Mouse (Mus musculus) forebrain, embryonic 10.5 days (tissue): ENCODE measurements around the gene Gcnt7. TPM values are rescaled to one million over a fixed set of nuclear protein-coding genes. Genes with fewer than 3 reads are reported as not detected.
A peak's percentile ranks its signal among the peaks of the same experiment; 100 is the strongest.

Source experiments
- DNase-seq: peaks from one replicate; pipeline ENCODE4 v3.0.0-alpha.2; 2017; ENCODE audit warnings: low spot score; ENCODE audit errors: extremely low spot score
- H3K27ac ChIP-seq: fragments of 300-500 bp; sonication (generic); 2 replicates; pipeline ENCODE4 v1.5.1; 2016; ENCODE audit warnings: mild to moderate bottlenecking
- H3K27me3 ChIP-seq: fragments of 300-500 bp; sonication (generic); 2 replicates; pipeline ENCODE4 v1.6.1; 2016; ENCODE audit warnings: mild to moderate bottlenecking; ENCODE audit not compliant: poor library complexity, severe bottlenecking
- H3K36me3 ChIP-seq: fragments of 300-500 bp; sonication (generic); replicated peaks from 2 replicates; pipeline ENCODE4 v1.6.1; 2016; ENCODE audit warnings: mild to moderate bottlenecking, moderate library complexity
- H3K4me1 ChIP-seq: fragments of 300-500 bp; sonication (generic); 2 replicates; pipeline ENCODE4 v1.6.1; 2016
- H3K4me3 ChIP-seq: fragments of 300-500 bp; sonication (generic); 2 replicates; pipeline ENCODE4 v1.5.1; 2016; ENCODE audit warnings: mild to moderate bottlenecking, moderate library complexity
- H3K9me3 ChIP-seq: fragments of 300-500 bp; sonication (generic); 2 replicates; pipeline ENCODE4 v1.6.1; 2016; ENCODE audit warnings: mild to moderate bottlenecking, moderate library complexity
- WGBS: fragments of 180-500 bp; shearing (Covaris S2); methylation state at CpG from one replicate; pipeline ENCODE4 v1.1.7; 2016; 5-methylcytosine and 5-hydroxymethylcytosine counted together
- polyA plus RNA-seq: library from polyadenylated mRNA; unstranded; fragments of >200 nt; fragmentation: Nextera tagmentation; extraction: Ambion mirVana; gene quantifications from 2 replicates; pipeline ENCODE4 v1.2.1, GENCODE M21; 2016

Gene Gcnt7
- 1.6 and 2.6 TPM in 2 replicates for polyA plus RNA-seq

DNA sequence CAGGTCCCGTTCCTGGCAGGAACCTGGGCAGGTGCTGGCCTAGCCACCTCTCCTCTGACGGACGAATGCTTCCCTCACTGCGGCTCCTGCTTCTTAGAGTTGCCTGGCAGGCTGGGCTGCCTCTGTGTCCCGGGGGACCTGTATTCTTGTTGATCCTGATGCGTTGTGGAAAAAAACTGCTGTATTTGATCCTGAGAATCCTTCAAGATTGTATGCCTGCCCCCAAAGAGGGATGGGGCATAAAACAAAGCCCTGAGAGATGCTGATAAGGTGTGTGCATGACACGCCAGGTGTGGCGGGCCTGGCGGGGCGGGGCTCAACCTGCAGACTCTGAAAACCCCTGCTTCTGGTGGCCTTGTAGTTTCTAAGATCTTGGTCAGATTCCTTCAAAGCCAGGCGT lies at the start of gene Gcnt7:
Gcnt7 (minus strand) TSS at position 101 of the 400 bp plus-strand sequence.
- WGBS, result 90% methylated on average over 11 of the region's 11 CpGs
- H3K36me3 ChIP-seq, result peaks cover 57% of the 10 kb centered on the region
- H3K4me3 ChIP-seq, result no peak within 1 kb of the TSS
- no peak for DNase-seq
- no peaks in the 10 kb centered on the region for H3K27me3 ChIP-seq
- 0 out of 2 replicates have a peak, but pooled peaks cover 2% of the 10 kb centered on the region for H3K4me1 ChIP-seq
- no peaks in the 10 kb centered on the region for H3K9me3 ChIP-seq
- no peak within 1 kb of the TSS for H3K27ac ChIP-seq

DNA sequence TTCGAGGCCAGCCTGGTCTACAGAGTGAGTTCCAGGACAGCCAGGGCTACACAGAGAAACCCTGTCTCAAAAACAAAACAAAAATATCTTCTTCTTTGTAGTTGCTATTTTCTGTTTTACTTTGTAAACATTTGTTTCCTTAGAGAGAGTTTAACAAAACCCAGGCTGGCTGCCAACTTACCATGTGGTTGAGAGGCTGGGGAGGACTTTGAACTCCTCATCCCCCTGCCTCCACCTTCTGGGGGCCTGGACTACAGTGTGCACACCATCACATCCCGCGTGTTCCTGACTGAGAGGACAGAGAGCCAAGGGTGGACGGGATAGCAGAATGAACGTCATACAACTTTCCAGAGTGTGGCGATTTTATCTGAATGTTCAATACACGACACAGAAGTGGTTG lies 47.7 kb upstream of the Gcnt7 start:
- H3K36me3 ChIP-seq, result no peaks in the 10 kb centered on the region
- H3K9me3 ChIP-seq, result no peaks in the 10 kb centered on the region
- H3K4me3 ChIP-seq, result no peak overlapping the region
- WGBS, result 91% methylated on average over 7 of the region's 7 CpGs
- H3K27ac ChIP-seq, result no peak overlapping the region
- H3K4me1 ChIP-seq, result peaks cover 6% of the 10 kb centered on the region; the same call in 1 of the 2 replicates
- H3K27me3 ChIP-seq, result no peaks in the 10 kb centered on the region
- DNase-seq, result no peak

DNA sequence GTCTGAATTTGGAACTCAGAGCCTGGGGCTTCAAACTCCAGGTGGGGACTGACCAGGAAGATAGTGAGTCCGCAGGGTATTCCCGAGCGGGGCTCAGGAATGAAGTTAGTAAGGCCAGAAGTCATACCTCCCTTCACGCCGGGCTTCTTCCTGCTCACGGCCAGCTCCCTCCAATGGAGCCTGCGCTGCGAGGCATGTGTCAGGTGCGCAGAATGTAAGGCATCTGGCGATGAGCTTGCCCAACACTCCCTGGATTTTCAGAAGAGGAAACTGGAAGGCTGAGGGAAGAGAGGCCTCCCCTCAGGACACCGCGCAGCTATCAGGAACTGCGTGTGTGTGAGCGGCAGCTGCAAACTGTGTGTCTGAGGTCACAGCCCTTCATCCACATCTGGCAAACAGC lies 43.8 kb upstream of the Gcnt7 start:
- Histone ChIP-seq H3K4me1 (peaks cover 11% of the 10 kb centered on the region; the same call in 1 of the 2 replicates), H3K27me3 (no peaks in the 10 kb centered on the region), H3K36me3 (no peaks in the 10 kb centered on the region), H3K27ac (no peak overlapping the region), H3K9me3 (no peaks in the 10 kb centered on the region), H3K4me3 (no peak overlapping the region)
- WGBS, result 72% methylated on average over 14 of the region's 14 CpGs
- DNase-seq, result no peak

DNA sequence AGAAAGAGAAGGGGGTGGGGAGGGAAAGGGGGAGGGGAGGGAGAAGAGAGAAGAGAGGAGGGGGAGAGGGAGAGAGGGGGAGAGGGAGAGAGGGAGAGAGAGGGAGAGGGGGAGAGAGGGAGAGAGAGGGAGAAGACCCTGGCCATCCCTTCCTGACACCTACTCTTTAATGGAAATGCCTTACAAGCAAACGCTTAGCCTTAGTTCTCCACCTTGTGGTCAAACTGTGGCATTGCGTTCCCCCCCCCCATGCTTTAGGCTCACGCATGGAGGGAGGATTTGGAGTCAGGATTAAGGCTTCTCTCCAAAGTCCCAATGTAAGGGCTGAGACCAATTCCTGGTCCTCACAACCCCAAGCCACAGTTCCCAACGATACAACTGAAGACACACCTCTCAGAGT lies 42.9 kb upstream of the Gcnt7 start:
- H3K4me1 ChIP-seq, result peaks cover 11% of the 10 kb centered on the region; the same call in 1 of the 2 replicates
- H3K4me3 ChIP-seq, result no peak overlapping the region
- WGBS, result 4% methylated on average over 4 of the region's 4 CpGs
- H3K36me3 ChIP-seq, result no peaks in the 10 kb centered on the region
- H3K27me3 ChIP-seq, result no peaks in the 10 kb centered on the region
- no peak overlapping the region for H3K27ac ChIP-seq
- DNase-seq, result peak; percentile 70
- no peaks in the 10 kb centered on the region for H3K9me3 ChIP-seq

DNA sequence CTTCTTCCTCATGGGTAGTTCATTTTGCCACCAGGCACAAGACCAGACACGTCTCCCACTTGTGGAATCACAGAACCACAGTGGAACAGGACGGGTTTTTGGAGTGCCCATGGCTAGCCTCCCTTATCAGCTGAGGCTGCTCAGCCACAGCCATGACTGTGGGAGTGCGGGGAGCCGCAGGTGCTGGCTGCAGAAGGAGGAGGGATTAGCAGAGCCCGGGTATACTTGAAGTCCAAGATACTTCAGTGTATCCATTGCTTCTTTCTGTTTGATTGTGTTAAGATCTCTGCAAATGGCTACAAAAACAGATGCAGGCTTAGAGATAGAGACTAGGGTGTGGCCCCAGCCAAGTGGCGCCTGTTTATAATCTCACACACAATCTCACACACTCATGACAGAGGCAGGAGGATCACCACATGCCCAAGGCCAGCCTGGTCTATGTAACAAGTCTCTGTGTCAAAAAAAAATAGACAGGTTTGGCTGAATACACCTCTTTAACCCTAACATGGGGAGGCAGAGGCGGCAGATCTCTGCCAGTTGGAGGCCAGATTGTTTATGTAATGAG lies 42.4 kb upstream of the Gcnt7 start:
- H3K27ac ChIP-seq, result no peak overlapping the region
- WGBS, result 52% methylated on average over 7 of the region's 7 CpGs
- no peaks in the 10 kb centered on the region for H3K9me3 ChIP-seq
- H3K36me3 ChIP-seq, result no peaks in the 10 kb centered on the region
- H3K27me3 ChIP-seq, result no peaks in the 10 kb centered on the region
- no peak overlapping the region for H3K4me3 ChIP-seq
- no peak for DNase-seq
- peaks cover 11% of the 10 kb centered on the region; the same call in 1 of the 2 replicates for H3K4me1 ChIP-seq

DNA sequence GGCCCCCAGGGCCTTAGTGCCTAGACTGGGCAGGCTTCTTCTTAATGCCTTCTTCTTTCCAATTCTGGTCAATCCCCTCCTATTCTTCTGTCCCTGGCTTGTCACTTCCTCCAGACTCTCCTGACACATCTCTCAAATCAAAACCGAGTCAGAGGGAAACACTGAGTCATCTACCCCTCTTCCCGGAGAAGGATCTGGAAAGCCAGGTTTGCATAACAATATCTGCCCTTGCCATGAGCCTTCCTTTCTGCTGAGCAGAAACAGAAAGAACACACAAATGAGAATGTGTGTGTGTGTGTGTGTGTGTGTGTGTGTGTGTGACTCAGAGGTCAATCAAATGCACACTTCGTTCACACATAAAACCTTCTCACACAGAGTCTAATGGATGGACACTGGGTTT lies 40.4 kb upstream of the Gcnt7 start:
- H3K4me1 ChIP-seq, result peaks cover 11% of the 10 kb centered on the region; the same call in 1 of the 2 replicates
- no peak for DNase-seq
- H3K27me3 ChIP-seq, result no peaks in the 10 kb centered on the region
- no peak overlapping the region for H3K4me3 ChIP-seq
- 75% methylated on average over 3 of the region's 3 CpGs for WGBS
- no peaks in the 10 kb centered on the region for H3K36me3 ChIP-seq
- no peaks in the 10 kb centered on the region for H3K9me3 ChIP-seq
- no peak overlapping the region for H3K27ac ChIP-seq

DNA sequence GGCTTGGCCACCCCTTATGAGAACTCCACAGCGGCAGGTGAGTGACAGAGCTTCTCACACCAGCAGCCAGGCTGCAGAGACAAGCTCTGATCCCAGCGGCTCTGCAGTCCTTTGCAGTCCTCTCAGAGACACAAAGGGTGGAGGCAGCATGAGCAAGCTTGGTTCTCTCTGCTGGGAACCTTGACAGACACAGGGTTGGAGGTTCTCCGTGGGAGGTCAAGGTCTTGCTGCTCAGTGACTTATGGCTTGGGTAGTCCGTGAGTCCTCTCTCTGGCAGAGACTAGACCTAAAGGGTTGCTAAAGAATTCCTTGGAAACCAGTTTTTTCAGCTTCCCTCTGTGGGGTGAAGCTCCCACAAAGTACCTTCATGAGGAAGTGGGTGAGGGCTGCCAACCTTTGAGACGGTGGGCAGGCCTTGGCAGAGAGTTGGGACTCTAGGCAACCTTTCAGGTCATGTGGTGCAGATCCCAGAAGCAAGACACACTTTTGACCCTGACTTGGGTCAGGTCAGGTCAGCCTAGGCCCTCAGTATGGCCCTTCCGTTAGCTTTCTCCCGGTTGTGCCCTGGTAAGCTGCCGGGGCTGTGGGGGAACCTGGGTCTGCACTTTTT lies 38.4 kb upstream of the Gcnt7 start:
- H3K27ac ChIP-seq, result no peak overlapping the region
- H3K36me3 ChIP-seq, result no peaks in the 10 kb centered on the region
- WGBS, result 71% methylated on average over 8 of the region's 8 CpGs
- H3K4me1 ChIP-seq, result peaks cover 11% of the 10 kb centered on the region; the same call in 1 of the 2 replicates
- no peaks in the 10 kb centered on the region for H3K9me3 ChIP-seq
- no peak overlapping the region for H3K4me3 ChIP-seq
- no peak for DNase-seq
- no peaks in the 10 kb centered on the region for H3K27me3 ChIP-seq

DNA sequence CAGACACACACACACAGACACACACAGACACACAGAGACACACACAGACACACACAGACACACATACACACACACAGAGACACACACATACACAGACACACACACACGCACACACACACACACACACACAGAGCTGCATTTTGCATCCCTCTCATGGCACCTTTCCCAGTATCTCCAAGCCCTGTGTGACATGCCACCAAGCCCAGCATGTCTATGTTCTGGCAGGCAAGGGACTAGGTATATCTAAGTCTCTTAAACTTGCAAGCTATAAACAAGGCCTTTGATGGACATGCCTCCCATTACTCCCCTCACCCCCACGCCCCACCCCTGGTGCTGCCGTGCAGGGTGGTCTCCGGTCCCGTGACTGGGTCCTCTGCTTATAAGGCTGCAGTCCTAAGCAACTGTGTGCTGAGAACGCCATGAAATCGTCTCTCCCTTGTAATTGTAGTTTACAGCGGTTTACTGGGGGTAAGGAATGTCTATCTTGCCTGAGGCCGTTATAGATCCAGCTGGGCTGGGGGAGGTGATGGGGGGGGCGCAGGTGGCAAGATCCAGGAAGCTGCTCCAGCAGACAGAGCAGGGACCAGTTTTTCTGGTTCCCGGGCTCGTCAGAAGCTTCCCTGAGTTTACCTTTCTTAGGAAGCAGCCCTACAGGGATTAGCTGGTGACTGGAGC lies 26.4 kb upstream of the Gcnt7 start:
- Histone ChIP-seq H3K27me3 (no peaks in the 10 kb centered on the region), H3K9me3 (no peaks in the 10 kb centered on the region), H3K4me3 (no peak overlapping the region), H3K36me3 (no peaks in the 10 kb centered on the region), H3K27ac (0 out of 2 replicates have a peak overlapping the region, but pooled peaks have one; percentile 0), H3K4me1 (peaks cover 6% of the 10 kb centered on the region)
- WGBS, result 40% methylated on average over 12 of the region's 12 CpGs
- DNase-seq, result no peak

DNA sequence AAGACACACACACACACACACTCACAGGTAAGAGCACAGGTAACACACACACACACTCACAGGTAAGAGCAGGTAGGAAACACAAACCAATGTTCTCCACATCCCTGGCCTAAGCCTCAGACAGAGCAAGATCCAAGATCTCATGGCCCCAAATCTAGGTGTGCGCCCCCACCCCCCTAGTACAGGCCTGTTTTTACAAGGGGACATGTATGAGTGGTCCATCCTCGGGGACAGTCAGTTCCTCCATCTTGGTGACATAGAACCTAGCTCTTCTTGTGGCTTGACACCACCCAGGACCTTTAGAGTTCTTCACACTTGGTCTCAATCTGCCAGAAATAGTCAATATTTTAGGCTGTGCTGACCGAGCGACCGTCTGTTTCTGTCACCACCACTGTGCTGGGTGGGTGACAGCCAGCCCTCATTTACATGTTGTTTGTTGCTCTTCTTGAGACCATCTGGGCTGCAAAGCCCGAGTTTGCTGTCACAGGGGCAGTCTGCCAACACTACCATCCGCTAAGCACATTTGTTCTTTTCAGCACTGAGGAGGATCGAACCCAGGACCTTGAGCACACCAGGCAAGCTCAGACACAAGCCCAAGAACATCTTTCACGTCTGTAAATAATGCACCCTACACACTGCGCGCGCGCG lies 25.5 kb upstream of the Gcnt7 start:
- no peaks in the 10 kb centered on the region for H3K36me3 ChIP-seq
- DNase-seq, result no peak
- WGBS, result 89% methylated on average over 14 of the region's 14 CpGs
- no peaks in the 10 kb centered on the region for H3K9me3 ChIP-seq
- H3K4me1 ChIP-seq, result peaks cover 6% of the 10 kb centered on the region
- H3K27me3 ChIP-seq, result no peaks in the 10 kb centered on the region
- H3K27ac ChIP-seq, result no peak overlapping the region
- H3K4me3 ChIP-seq, result no peak overlapping the region

DNA sequence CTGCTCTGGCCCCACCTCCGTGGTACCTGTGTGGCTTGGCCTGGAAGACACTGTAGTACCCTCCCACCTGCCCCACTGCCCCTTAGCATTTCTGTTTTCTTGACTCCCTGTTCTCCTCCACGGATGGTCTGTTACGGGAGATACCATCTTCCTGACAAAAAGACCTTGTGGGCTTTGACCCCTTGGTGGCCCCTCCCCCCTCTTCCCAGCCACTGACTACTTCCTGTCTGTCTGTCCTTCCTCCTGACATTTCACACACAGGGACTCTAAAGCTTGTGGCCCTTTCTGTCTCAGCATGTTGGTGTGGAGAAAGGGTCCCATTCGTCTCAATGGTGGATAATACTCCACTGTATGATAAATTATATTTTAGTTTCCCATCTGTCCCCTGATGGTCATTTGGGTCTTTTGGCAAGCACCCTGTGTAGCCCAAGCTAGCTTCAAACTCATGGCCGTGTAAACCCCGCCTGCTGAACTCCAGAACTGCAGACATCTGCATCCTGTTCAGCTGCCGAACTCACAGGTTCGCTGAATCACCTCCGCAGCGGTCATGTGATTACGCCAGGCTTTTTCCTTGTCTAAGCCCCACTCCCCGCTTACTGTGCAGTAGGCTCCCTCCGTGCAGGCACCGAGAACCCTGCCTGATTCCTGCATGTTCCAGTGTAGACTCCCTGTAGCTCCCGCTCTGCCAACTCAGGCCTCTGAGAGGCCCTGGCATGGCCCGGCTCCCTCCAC lies 23.4 kb upstream of the Gcnt7 start:
- WGBS, result 88% methylated on average over 16 of the region's 16 CpGs
- Histone ChIP-seq H3K36me3 (no peaks in the 10 kb centered on the region), H3K4me3 (no peak overlapping the region), H3K4me1 (peaks cover 16% of the 10 kb centered on the region), H3K27ac (no peak overlapping the region), H3K9me3 (no peaks in the 10 kb centered on the region), H3K27me3 (0 out of 2 replicates have a peak, but pooled peaks cover 5% of the 10 kb centered on the region)
- DNase-seq, result no peak

DNA sequence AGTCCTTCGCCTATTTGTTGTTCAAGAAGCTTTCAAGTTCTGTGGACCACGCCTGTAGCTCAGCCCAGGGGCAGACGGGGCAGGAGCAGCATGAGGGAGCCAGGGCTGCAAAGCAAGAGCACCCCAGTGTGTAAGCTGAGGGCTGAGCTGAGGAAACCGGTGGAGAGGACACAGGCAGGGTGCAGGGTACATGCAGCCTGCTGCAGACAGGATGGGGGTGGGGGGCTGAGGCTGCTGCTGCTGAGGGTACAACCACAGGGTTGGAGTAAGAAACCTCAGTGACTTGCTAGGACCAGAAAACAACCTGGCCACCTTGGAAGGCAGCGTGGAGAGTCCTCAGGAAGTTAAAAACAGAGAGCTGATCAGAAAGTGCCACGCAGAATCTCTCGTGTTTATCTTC lies 21.9 kb upstream of the Gcnt7 start:
- DNase-seq, result no peak
- Histone ChIP-seq H3K4me3 (no peak overlapping the region), H3K27ac (no peak overlapping the region), H3K4me1 (peaks cover 19% of the 10 kb centered on the region), H3K36me3 (no peaks in the 10 kb centered on the region), H3K9me3 (no peaks in the 10 kb centered on the region), H3K27me3 (0 out of 2 replicates have a peak, but pooled peaks cover 8% of the 10 kb centered on the region)
- 73% methylated on average over 7 of the region's 7 CpGs for WGBS

DNA sequence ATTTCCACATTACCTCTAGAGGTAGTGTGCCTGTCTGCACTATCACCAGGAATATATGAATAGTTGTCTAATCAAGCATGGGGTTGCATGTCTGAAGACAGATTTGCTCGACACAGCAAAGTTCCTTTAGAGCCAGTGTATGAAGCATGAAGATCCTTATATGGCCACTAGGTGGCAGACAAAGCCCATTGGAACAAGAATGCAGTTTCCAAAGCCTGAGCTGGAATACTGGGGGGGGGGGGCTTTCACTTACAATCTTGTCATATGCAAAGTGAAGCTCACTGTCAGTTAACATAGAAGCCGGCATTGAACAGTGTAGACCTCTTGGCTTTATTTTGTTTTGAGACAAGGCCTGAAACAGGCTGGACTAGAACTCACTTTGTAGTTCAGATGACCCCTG lies 19.5 kb upstream of the Gcnt7 start:
- no peaks in the 10 kb centered on the region for H3K9me3 ChIP-seq
- H3K36me3 ChIP-seq, result no peaks in the 10 kb centered on the region
- 0 out of 2 replicates have a peak, but pooled peaks cover 8% of the 10 kb centered on the region for H3K27me3 ChIP-seq
- WGBS, result 3% methylated on average over 2 of the region's 2 CpGs
- H3K4me1 ChIP-seq, result peaks cover 13% of the 10 kb centered on the region
- H3K27ac ChIP-seq, result no peak overlapping the region
- H3K4me3 ChIP-seq, result no peak overlapping the region
- DNase-seq, result peak; percentile 46
